Mouse (Mus musculus): ENCODE results near the gene Slc8b1. TPM values are rescaled to one million over a fixed set of nuclear protein-coding genes. Genes with fewer than 3 reads are reported as not detected.

Gene Slc8b1
- total and polyA plus RNA-seq, 2 experiments = 40.6 to 52.4 TPM

DNA sequence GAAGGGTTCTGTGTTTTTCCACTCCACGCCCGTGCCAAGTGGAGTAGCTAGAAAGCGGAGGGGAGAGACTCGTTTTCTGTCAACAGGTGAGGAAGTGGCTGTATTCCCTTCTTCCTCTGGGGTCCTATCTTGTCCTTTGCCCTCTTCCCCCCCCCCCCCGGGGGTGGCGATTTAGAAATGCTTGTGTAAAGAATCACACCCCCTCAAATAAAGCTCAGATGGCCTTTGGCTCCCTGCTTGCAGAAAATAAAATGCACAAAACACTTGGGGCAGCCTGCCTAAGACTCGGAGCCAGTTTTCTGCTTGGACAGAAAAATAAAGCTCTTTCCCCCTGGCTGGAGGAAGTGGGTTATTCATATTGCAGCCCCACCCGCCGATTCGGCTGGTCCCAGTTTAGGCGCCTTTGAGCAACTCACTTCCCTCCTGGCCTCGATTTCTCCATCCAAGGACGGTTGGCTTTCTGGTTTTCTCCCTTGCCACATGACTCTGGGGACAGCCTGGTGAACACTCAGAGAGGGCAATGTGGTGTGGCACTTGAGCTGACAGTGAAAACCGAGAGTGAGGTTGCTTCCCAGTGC, 764 bp downstream of the Slc8b1 start:
- TF ChIP-seq CTCF (IDR thresholded peaks at IDR 0.05; ENCODE audit: low read depth, low read length) (no peak), POLR2A (IDR thresholded peaks at IDR 0.05; ENCODE audit: extremely low read depth, insufficient read depth, low read length) (no peak)
- Histone ChIP-seq H3K27me3 (ENCODE audit: control insufficient read depth, insufficient read depth, low read length) (no peaks in the 10 kb centered on the region), H3K27ac (replicated peaks; ENCODE audit: insufficient read depth, low read depth, low read length) (peak overlapping the region; percentile 99), H3K36me3 (ENCODE audit: control insufficient read depth, insufficient read depth, low read length) (no peaks in the 10 kb centered on the region), H3K79me2 (ENCODE audit: control insufficient read depth, insufficient read depth, low read length) (peaks cover 3% of the 10 kb centered on the region; the same call in 1 of the 2 replicates), H3K4me3 (ENCODE audit: insufficient read depth, low read depth, low read length) (peak overlapping the region; percentile 96), H3K4me1 (ENCODE audit: control insufficient read depth, insufficient read depth, low read length) (peaks cover 27% of the 10 kb centered on the region), H3K9ac (ENCODE audit: low read depth, low read length) (peak overlapping the region; percentile 96)
- WGBS = 2% methylated on average over 14 of the region's 14 CpGs
- peak; percentile 72 for DNase-seq (ENCODE audit: extremely low read depth, low read depth, low spot score)

DNA sequence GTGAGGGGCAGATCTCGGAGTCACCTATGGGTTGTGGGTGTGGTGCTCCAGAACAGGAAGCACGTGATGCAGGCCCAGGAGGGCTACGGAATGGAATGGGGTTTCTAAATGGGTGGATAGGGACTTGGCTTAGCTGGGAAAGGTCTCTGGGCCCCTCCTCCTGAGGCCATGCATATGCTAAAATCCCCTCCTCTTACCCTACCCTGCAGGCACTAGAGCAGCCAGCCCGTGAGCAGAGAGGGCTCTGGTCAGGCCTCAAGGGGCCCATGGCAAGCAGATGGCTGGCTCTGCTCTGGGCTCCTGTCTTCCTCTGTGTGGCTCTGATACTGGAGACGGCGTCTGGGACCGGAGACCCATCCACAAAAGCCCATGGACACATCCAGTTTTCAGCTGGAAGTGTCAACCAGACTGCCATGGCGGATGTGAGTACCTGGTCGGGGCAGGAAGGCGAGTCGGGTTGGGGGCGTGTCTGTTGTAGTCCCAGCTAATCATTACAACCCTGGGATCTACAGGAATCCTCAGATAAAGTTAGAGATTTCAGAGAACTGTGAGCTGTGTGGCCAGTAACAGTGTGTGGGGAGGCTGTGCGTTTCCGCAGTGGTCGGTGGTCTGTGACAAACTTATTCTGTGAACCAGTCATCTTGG, 2.1 kb downstream of the Slc8b1 start:
- peak; percentile 49 for DNase-seq (ENCODE audit: extremely low read depth, low read depth, low spot score)
- Histone ChIP-seq H3K4me3 (ENCODE audit: insufficient read depth, low read depth, low read length) (peak overlapping the region; percentile 38), H3K27ac (replicated peaks; ENCODE audit: insufficient read depth, low read depth, low read length) (peak overlapping the region; percentile 99)

DNA sequence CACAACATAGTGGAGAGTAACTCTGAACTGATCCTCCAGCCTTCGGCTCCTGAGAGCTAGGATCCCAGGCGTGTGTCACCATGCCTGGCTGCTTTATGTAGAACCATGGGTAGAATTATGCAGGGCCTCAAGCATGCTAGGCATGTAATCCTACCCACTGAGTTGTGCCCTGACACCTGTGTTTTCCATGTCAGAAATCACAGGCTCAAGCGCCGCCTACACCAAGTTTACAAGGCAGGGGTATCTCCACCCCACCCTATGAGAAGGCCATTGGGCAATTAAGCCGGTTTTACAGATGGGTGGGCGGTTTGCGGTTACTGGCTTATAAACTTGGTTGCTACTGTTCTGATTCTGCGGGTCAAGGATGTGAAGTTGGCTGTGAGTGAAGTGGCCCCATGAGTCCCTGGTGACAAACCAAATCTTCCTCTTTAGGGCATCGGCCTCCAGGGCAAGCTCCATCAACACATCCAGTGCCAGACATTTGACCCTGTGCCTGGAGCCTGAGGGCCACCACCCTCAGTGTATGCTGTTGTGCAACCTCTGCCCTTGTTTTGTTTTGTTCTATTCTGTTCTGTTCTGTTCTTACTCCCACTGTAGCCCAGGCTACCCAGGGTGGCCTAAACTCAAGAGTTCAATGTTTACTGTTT, 3.2 kb downstream of the Slc8b1 start:
- H3K79me2 ChIP-seq (ENCODE audit: control insufficient read depth, insufficient read depth, low read length) = peaks cover 11% of the 10 kb centered on the region
- H3K9ac ChIP-seq (ENCODE audit: low read depth, low read length) = peak overlapping the region; percentile 32; the same call in 1 of the 2 replicates
- H3K4me1 ChIP-seq (ENCODE audit: control insufficient read depth, insufficient read depth, low read length) = peaks cover 39% of the 10 kb centered on the region
- no peaks in the 10 kb centered on the region; the same call in 1 of the 2 replicates for H3K36me3 ChIP-seq (ENCODE audit: control insufficient read depth, insufficient read depth, low read length)
- WGBS = 17% methylated on average over 9 of the region's 9 CpGs
- no peaks in the 10 kb centered on the region for H3K27me3 ChIP-seq (ENCODE audit: control insufficient read depth, insufficient read depth, low read length)
- no peak overlapping the region for H3K4me3 ChIP-seq (ENCODE audit: insufficient read depth, low read depth, low read length)
- no peak for TF ChIP-seq CTCF (IDR thresholded peaks at IDR 0.05; ENCODE audit: low read depth, low read length)
- TF ChIP-seq POLR2A (IDR thresholded peaks at IDR 0.05; ENCODE audit: extremely low read depth, insufficient read depth, low read length) = no peak
- DNase-seq (ENCODE audit: extremely low read depth, low read depth, low spot score) = peak; percentile 98
- peak overlapping the region; percentile 99 for H3K27ac ChIP-seq (replicated peaks; ENCODE audit: insufficient read depth, low read depth, low read length)

More for the DNA sequence above, 2.1 kb downstream of the Slc8b1 start:
- H3K36me3 ChIP-seq (ENCODE audit: control insufficient read depth, insufficient read depth, low read length) = no peaks in the 10 kb centered on the region
- no peaks in the 10 kb centered on the region for H3K27me3 ChIP-seq (ENCODE audit: control insufficient read depth, insufficient read depth, low read length)
- peaks cover 39% of the 10 kb centered on the region for H3K4me1 ChIP-seq (ENCODE audit: control insufficient read depth, insufficient read depth, low read length)
- 35% methylated on average over 15 of the region's 15 CpGs for WGBS
- TF ChIP-seq POLR2A (IDR thresholded peaks at IDR 0.05; ENCODE audit: extremely low read depth, insufficient read depth, low read length) = no peak
- no peak for TF ChIP-seq CTCF (IDR thresholded peaks at IDR 0.05; ENCODE audit: low read depth, low read length)
- peaks cover 11% of the 10 kb centered on the region for H3K79me2 ChIP-seq (ENCODE audit: control insufficient read depth, insufficient read depth, low read length)
- peak overlapping the region; percentile 50 for H3K9ac ChIP-seq (ENCODE audit: low read depth, low read length)

DNA sequence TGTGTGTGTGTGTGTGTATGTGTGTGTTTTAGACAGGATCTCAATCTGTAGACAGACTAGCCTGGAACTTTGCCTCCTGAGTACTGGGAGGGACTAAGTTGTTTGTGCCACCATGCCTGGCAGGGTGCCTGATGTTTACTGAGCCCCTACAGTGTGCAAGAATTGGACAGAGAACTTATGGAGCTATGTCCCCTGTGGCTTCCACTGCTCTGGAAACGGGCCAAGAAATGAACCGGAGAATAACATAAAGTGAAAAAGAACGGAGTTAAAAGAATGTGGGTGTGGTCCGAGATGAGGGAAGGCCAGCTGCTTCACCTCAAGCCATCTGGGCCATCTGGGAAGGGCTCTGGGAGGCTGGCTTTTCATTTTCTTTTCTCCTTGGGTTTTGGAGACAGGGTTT, 3.8 kb downstream of the Slc8b1 start:
- Histone ChIP-seq H3K27ac (replicated peaks; ENCODE audit: insufficient read depth, low read depth, low read length) (peak overlapping the region; percentile 94), H3K36me3 (ENCODE audit: control insufficient read depth, insufficient read depth, low read length) (peaks cover 2% of the 10 kb centered on the region; the same call in 1 of the 2 replicates), H3K4me3 (ENCODE audit: insufficient read depth, low read depth, low read length) (peak overlapping the region; percentile 4; the same call in 1 of the 2 replicates), H3K79me2 (ENCODE audit: control insufficient read depth, insufficient read depth, low read length) (peaks cover 11% of the 10 kb centered on the region), H3K27me3 (ENCODE audit: control insufficient read depth, insufficient read depth, low read length) (no peaks in the 10 kb centered on the region), H3K9ac (ENCODE audit: low read depth, low read length) (peak overlapping the region; percentile 33; the same call in 1 of the 2 replicates), H3K4me1 (ENCODE audit: control insufficient read depth, insufficient read depth, low read length) (peaks cover 39% of the 10 kb centered on the region)
- no peak for DNase-seq (ENCODE audit: extremely low read depth, low read depth, low spot score)
- TF ChIP-seq CTCF (IDR thresholded peaks at IDR 0.05; ENCODE audit: low read depth, low read length) = no peak
- no peak for TF ChIP-seq POLR2A (IDR thresholded peaks at IDR 0.05; ENCODE audit: extremely low read depth, insufficient read depth, low read length)
- whole genome bisulfite sequencing = 4% methylated on average over 4 of the region's 4 CpGs

GRCm38 (mm10) chr5:120515451-120515850, 4.5 kb downstream of the Slc8b1 start:
- no peak for DNase-seq (ENCODE audit: extremely low read depth, low read depth, low spot score)
- Histone ChIP-seq H3K4me1 (ENCODE audit: control insufficient read depth, insufficient read depth, low read length) (peaks cover 39% of the 10 kb centered on the region), H3K9ac (ENCODE audit: low read depth, low read length) (peak overlapping the region; percentile 33)

More at GRCm38 (mm10) chr5:120515451-120515850, 4.5 kb downstream of the Slc8b1 start:
- Histone ChIP-seq H3K27ac (replicated peaks; ENCODE audit: insufficient read depth, low read depth, low read length) (peak overlapping the region; percentile 94), H3K27me3 (ENCODE audit: control insufficient read depth, insufficient read depth, low read length) (no peaks in the 10 kb centered on the region), H3K79me2 (ENCODE audit: control insufficient read depth, insufficient read depth, low read length) (peaks cover 11% of the 10 kb centered on the region), H3K4me3 (ENCODE audit: insufficient read depth, low read depth, low read length) (no peak overlapping the region), H3K36me3 (ENCODE audit: control insufficient read depth, insufficient read depth, low read length) (peaks cover 8% of the 10 kb centered on the region; the same call in 1 of the 2 replicates)
- TF ChIP-seq CTCF (IDR thresholded peaks at IDR 0.05; ENCODE audit: low read depth, low read length) (no peak), POLR2A (IDR thresholded peaks at IDR 0.05; ENCODE audit: extremely low read depth, insufficient read depth, low read length) (no peak)
- 71% methylated on average over 7 of the region's 7 CpGs for WGBS
